Mouse (Mus musculus) intestine, embryonic 14.5 days (tissue): ENCODE results near the gene Lmx1a. TPM values are rescaled to one million over a fixed set of nuclear protein-coding genes. Genes with fewer than 3 reads are reported as not detected.

Experiments
- ATAC-seq: fragments of 200-750 bp; cut with Nextera tagmentation; replicated peaks from 2 replicates; pipeline ENCODE4 v1.8.0; 2017; ENCODE audit warnings: low read depth, moderate number of reproducible peaks, moderate TSS enrichment, moderate library complexity; ENCODE audit not compliant: low FRiP score, low TSS enrichment
- DNase-seq: peaks from one replicate; pipeline ENCODE4 v3.0.0-alpha.2; 2018; ENCODE audit warnings: low spot score
- H3K27ac ChIP-seq: fragments of 300-500 bp; sonication (generic); 2 replicates; pipeline ENCODE4 v1.5.1; 2014; ENCODE audit warnings: low read depth, mild to moderate bottlenecking, control low read depth
- H3K27me3 ChIP-seq: fragments of 300-500 bp; sonication (generic); replicated peaks from 2 replicates; pipeline ENCODE4 v1.6.1; 2014; ENCODE audit warnings: low read length, control low read depth; ENCODE audit not compliant: control insufficient read depth, insufficient read depth
- H3K36me3 ChIP-seq: fragments of 300-500 bp; sonication (generic); 2 replicates; pipeline ENCODE4 v1.6.1; 2014; ENCODE audit warnings: low read length, control low read depth; ENCODE audit not compliant: control insufficient read depth, insufficient read depth
- H3K4me1 ChIP-seq: fragments of 300-500 bp; sonication (generic); replicated peaks from 2 replicates; pipeline ENCODE4 v1.6.1; 2014; ENCODE audit warnings: low read length, control low read depth, mixed read lengths; ENCODE audit not compliant: control insufficient read depth, insufficient read depth
- H3K4me2 ChIP-seq: fragments of 300-500 bp; sonication (generic); 2 replicates; pipeline ENCODE4 v1.6.1; 2014; ENCODE audit warnings: low read length
- H3K4me3 ChIP-seq: fragments of 300-500 bp; sonication (generic); 2 replicates; pipeline ENCODE4 v1.5.1; 2014; ENCODE audit warnings: low read depth, low read length, control low read depth, mixed read lengths
- H3K9ac ChIP-seq: fragments of 300-500 bp; sonication (generic); 2 replicates; pipeline ENCODE4 v1.6.1; 2014; ENCODE audit warnings: mild to moderate bottlenecking, low read length
- H3K9me3 ChIP-seq: fragments of 300-500 bp; sonication (generic); 2 replicates; pipeline ENCODE4 v1.6.1; 2016; ENCODE audit warnings: low read length, control low read depth; ENCODE audit not compliant: control insufficient read depth
- WGBS: fragments of 180-500 bp; shearing (Covaris S2); extraction: QIAGEN DNeasy Blood & Tissue Kit; methylation state at CpG from one replicate; pipeline ENCODE4 v1.1.7; 2014; 5-methylcytosine and 5-hydroxymethylcytosine counted together
- polyA plus RNA-seq: library from polyadenylated mRNA; unstranded; fragments of >200 nt; fragmentation: Nextera tagmentation; extraction: Ambion mirVana; gene quantifications from 2 replicates; pipeline ENCODE4 v1.2.1, GENCODE M21; 2014

Lmx1a gene
- polyA plus RNA-seq, 1 experiment from 2014 or later, result 0.41 TPM

- Histone ChIP-seq H3K27me3 (peaks cover 99% of the 10 kb centered on the region), H3K9ac (no peak overlapping the region), H3K9me3 (no peaks in the 10 kb centered on the region), H3K4me3 (no peak overlapping the region), H3K4me1 (no peaks in the 10 kb centered on the region; the same call in 1 of the 2 replicates), H3K4me2 (no peak overlapping the region), H3K27ac (no peak overlapping the region), H3K36me3 (no peaks in the 10 kb centered on the region)
- peak; percentile 72 for DNase-seq
- WGBS, result 3% methylated on average over 21 of the region's 21 CpGs
- ATAC-seq, result no peak
Measured at GRCm38 (mm10) chr1:167690716-167691550, 1.9 kb downstream of the Lmx1a start.

DNA sequence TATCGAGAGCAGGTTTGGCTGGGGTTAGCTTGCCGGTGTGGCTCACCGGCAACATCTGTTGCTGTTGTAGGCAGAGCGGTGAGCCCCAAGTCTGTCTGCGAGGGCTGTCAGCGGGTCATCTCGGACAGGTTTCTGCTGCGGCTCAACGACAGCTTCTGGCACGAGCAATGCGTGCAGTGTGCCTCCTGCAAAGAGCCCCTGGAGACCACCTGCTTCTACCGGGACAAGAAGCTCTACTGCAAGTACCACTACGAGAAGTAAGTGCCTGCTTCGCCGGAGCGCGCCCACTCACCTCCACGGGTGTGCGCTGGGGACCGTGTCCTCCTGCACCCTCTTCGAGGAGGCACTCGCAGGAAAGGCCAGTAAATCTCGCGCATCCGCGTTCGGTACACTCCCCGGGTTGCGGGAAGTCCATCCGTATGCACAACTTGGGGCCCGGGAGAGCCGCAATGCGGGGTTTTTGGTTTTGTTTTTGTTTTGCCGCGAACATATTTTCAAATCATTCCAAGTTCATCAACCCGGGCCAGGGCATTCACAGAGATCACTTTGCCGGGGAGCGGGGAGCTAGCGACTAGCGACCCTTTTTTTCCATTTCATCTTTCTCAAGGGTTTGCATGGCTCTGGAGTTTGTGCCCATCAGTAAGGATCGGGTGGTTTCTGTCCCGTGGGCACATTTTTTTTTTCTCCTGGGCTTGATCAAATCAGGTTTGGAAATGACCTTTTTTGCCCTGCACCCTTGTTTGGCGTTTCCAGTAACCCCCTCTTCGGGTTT lies 3.1 kb downstream of the Lmx1a start:
- no peak for ATAC-seq
- Histone ChIP-seq H3K4me1 (no peaks in the 10 kb centered on the region; the same call in 1 of the 2 replicates), H3K36me3 (no peaks in the 10 kb centered on the region), H3K27me3 (peaks cover 99% of the 10 kb centered on the region), H3K9ac (no peak overlapping the region), H3K27ac (no peak overlapping the region), H3K4me3 (0 out of 2 replicates have a peak overlapping the region, but pooled peaks have one; percentile 1), H3K9me3 (no peaks in the 10 kb centered on the region), H3K4me2 (no peak overlapping the region)
- peak; percentile 79 for DNase-seq
- WGBS, result under 1% methylated on average over 44 of the region's 44 CpGs

DNA sequence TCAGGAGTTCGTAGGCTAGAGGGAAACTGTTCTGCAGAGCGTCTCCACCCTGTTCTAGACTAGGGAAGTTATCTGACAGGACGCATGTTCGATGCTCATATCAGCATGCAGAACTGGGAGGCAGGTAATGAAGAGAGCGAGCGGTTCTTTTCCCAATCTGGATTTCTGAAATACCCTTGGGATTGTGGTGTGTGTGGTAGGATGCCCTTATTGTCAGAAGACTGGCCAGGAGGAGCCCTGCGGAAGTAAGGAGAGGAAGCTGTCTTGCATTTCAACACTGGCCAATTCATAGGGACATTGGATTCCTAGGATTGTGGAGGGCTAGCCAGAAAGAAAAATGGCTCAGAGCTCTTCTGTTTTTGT lies 3.6 kb downstream of the Lmx1a start:
- no peaks in the 10 kb centered on the region; the same call in 1 of the 2 replicates for H3K4me1 ChIP-seq
- peak; percentile 61 for DNase-seq
- peaks cover 95% of the 10 kb centered on the region for H3K27me3 ChIP-seq
- no peaks in the 10 kb centered on the region for H3K36me3 ChIP-seq
- H3K4me3 ChIP-seq, result no peak overlapping the region
- WGBS, result 2% methylated on average over 7 of the region's 7 CpGs
- no peak overlapping the region for H3K27ac ChIP-seq
- no peaks in the 10 kb centered on the region for H3K9me3 ChIP-seq
- H3K4me2 ChIP-seq, result no peak overlapping the region
- no peak for ATAC-seq
- no peak overlapping the region for H3K9ac ChIP-seq

DNA sequence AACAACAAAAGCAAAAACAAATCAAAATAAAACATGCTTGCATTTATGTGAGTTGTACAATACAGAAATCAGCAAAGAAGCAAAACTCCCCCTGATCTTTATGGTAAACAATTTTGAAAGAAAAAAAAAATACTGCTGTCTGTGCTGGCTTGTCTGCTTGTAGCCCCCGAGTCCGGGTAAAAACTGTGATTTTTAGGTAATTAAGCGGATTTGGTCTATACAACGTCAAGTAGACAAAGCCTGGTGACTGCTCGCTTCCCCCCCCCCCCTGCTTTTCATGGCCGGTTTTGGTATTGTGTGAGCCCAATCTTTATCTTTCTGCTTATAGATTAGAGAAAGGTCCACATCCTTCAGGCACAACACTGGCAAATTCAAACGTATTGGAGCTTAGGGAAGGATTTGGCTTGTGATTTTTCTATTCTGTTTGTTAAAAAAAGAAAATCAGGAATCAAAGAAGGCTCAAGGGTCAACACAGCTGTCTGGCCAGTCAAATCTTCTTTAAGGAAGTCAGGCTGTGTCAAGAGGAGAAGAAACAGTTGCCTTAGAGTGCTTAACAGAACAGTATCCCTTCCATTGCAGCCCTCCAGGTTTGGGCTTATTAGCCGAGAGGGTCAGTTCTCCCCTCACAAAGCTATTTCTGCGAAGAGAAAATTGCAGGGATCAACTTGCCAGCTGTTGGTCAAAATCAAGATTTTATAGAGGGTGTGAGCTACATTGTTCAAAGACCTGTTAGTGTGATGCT lies 4.6 kb downstream of the Lmx1a start:
- DNase-seq (no peak), ATAC-seq (no peak)
- Histone ChIP-seq H3K27me3 (peaks cover 95% of the 10 kb centered on the region), H3K9ac (no peak overlapping the region), H3K4me3 (no peak overlapping the region), H3K4me2 (no peak overlapping the region), H3K27ac (no peak overlapping the region), H3K4me1 (no peaks in the 10 kb centered on the region; the same call in 1 of the 2 replicates), H3K36me3 (no peaks in the 10 kb centered on the region), H3K9me3 (no peaks in the 10 kb centered on the region)
- WGBS, result 4% methylated on average over 9 of the region's 9 CpGs

GRCm38 (mm10) chr1:167694731-167695130 lies 5.7 kb downstream of the Lmx1a start:
- Histone ChIP-seq H3K27me3 (peaks cover 86% of the 10 kb centered on the region), H3K4me1 (no peaks in the 10 kb centered on the region), H3K9me3 (no peaks in the 10 kb centered on the region), H3K9ac (no peak overlapping the region), H3K27ac (no peak overlapping the region), H3K4me3 (no peak overlapping the region), H3K4me2 (no peak overlapping the region), H3K36me3 (no peaks in the 10 kb centered on the region)
- 14% methylated on average over 3 of the region's 3 CpGs for WGBS
- ATAC-seq (no peak), DNase-seq (no peak)

- Histone ChIP-seq H3K4me1 (no peaks in the 10 kb centered on the region), H3K4me2 (no peak overlapping the region), H3K27me3 (peaks cover 73% of the 10 kb centered on the region), H3K9me3 (no peaks in the 10 kb centered on the region), H3K9ac (no peak overlapping the region), H3K36me3 (no peaks in the 10 kb centered on the region), H3K27ac (no peak overlapping the region), H3K4me3 (no peak overlapping the region)
- ATAC-seq, result no peak
- 37% methylated on average over 11 of the region's 11 CpGs for WGBS
- DNase-seq, result peak; percentile 38
Measured at GRCm38 (mm10) chr1:167695910-167696459, 6.9 kb downstream of the Lmx1a start.

GRCm38 (mm10) chr1:167699706-167700105 lies 10.7 kb downstream of the Lmx1a start:
- DNase-seq (peak; percentile 38), ATAC-seq (no peak)
- no peaks in the 10 kb centered on the region for H3K4me1 ChIP-seq
- H3K4me3 ChIP-seq, result no peak overlapping the region
- H3K9me3 ChIP-seq, result peaks cover 4% of the 10 kb centered on the region; the same call in 1 of the 2 replicates
- peaks cover 37% of the 10 kb centered on the region for H3K27me3 ChIP-seq
- H3K4me2 ChIP-seq, result no peak overlapping the region
- no peaks in the 10 kb centered on the region for H3K36me3 ChIP-seq
- H3K9ac ChIP-seq, result no peak overlapping the region
- no peak overlapping the region for H3K27ac ChIP-seq
- WGBS, result 62% methylated on average over 6 of the region's 6 CpGs

- Histone ChIP-seq H3K9ac (no peak overlapping the region), H3K27ac (no peak overlapping the region), H3K9me3 (peaks cover 4% of the 10 kb centered on the region; the same call in 1 of the 2 replicates), H3K4me2 (no peak overlapping the region), H3K4me1 (no peaks in the 10 kb centered on the region), H3K27me3 (peaks cover 32% of the 10 kb centered on the region), H3K4me3 (no peak overlapping the region), H3K36me3 (no peaks in the 10 kb centered on the region)
- DNase-seq, result no peak
- ATAC-seq, result no peak
- WGBS, result 29% methylated on average over 7 of the region's 7 CpGs
Measured at GRCm38 (mm10) chr1:167700221-167700620, 11.2 kb downstream of the Lmx1a start.
